Mouse (Mus musculus): ENCODE results near the gene Ptges. TPM values are rescaled to one million over a fixed set of nuclear protein-coding genes. Genes with fewer than 3 reads are reported as not detected.

Ptges gene
- polyA plus RNA-seq, 1 experiment from 2014 or later, result 20.0 TPM

DNA sequence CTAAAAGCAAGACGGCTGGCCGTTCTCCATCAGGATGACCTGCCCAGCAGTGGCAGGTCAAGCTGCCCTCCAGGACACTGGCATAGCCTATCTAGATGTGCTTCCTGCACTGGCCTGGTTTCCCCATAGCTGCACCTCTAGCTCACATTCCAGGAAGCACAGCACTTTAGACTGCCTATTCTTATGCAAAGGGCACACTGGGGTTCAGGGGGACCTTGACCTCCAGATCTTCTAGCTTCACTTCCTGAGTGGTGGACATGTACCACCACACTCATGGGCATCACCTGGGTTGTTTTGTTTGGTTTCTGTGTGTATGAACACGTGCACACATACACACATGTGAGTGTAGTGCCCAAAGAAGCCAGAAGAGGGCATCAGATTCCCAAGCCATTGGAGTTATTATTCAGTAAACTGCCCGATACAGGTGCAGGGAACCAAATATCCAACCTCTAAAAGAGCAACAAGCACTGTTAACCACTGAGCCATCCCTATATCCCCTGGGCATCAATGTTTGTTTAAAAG lies 44.8 kb downstream of the Ptges start:
- no peak overlapping the region for H3K27ac ChIP-seq (ENCODE audit: low read length)
- no peaks in the 10 kb centered on the region for H3K9me3 ChIP-seq (ENCODE audit: low read length)
- no peak overlapping the region for H3K4me3 ChIP-seq (ENCODE audit: low read depth, low read length)
- ATAC-seq (no peak), DNase-seq (ENCODE audit: low spot score) (no peak)
- no peaks in the 10 kb centered on the region for H3K27me3 ChIP-seq (replicated peaks; ENCODE audit: insufficient read depth, low read length)
- no peaks in the 10 kb centered on the region for H3K36me3 ChIP-seq (ENCODE audit: insufficient read depth, low read length)
- TF ChIP-seq CTCF (IDR thresholded peaks at IDR 0.05), result no peak
- no peak for TF ChIP-seq EP300 (IDR thresholded peaks at IDR 0.05)
- no peak overlapping the region for H3K4me2 ChIP-seq (replicated peaks; ENCODE audit: low read depth, low read length)
- WGBS, result 93% methylated on average over 4 of the region's 4 CpGs
- no peak overlapping the region for H3K9ac ChIP-seq (replicated peaks; ENCODE audit: low read depth)
- 0 out of 2 replicates have a peak, but pooled peaks cover 5% of the 10 kb centered on the region for H3K4me1 ChIP-seq (ENCODE audit: insufficient read depth, low read depth, low read length)

GRCm38 (mm10) chr2:30881215-30881614 lies 48.4 kb downstream of the Ptges start:
- DNase-seq (ENCODE audit: low spot score), result no peak
- Histone ChIP-seq H3K4me1 (ENCODE audit: insufficient read depth, low read depth, low read length) (0 out of 2 replicates have a peak, but pooled peaks cover 5% of the 10 kb centered on the region), H3K36me3 (ENCODE audit: insufficient read depth, low read length) (no peaks in the 10 kb centered on the region), H3K9ac (replicated peaks; ENCODE audit: low read depth) (no peak overlapping the region), H3K9me3 (ENCODE audit: low read length) (no peaks in the 10 kb centered on the region), H3K27ac (ENCODE audit: low read length) (no peak overlapping the region), H3K4me3 (ENCODE audit: low read depth, low read length) (no peak overlapping the region), H3K27me3 (replicated peaks; ENCODE audit: insufficient read depth, low read length) (no peaks in the 10 kb centered on the region), H3K4me2 (replicated peaks; ENCODE audit: low read depth, low read length) (no peak overlapping the region)
- no peak for ATAC-seq
- WGBS, result 71% methylated on average over 7 of the region's 7 CpGs
- TF ChIP-seq EP300 (IDR thresholded peaks at IDR 0.05) (no peak), CTCF (IDR thresholded peaks at IDR 0.05) (no peak)

- Histone ChIP-seq H3K4me2 (replicated peaks; ENCODE audit: low read depth, low read length) (no peak overlapping the region), H3K9ac (replicated peaks; ENCODE audit: low read depth) (no peak overlapping the region), H3K27ac (ENCODE audit: low read length) (no peak overlapping the region), H3K4me3 (ENCODE audit: low read depth, low read length) (no peak overlapping the region), H3K36me3 (ENCODE audit: insufficient read depth, low read length) (no peaks in the 10 kb centered on the region), H3K27me3 (replicated peaks; ENCODE audit: insufficient read depth, low read length) (no peaks in the 10 kb centered on the region), H3K9me3 (ENCODE audit: low read length) (no peaks in the 10 kb centered on the region), H3K4me1 (ENCODE audit: insufficient read depth, low read depth, low read length) (no peaks in the 10 kb centered on the region)
- ATAC-seq (no peak), DNase-seq (ENCODE audit: low spot score) (no peak)
- TF ChIP-seq CTCF (IDR thresholded peaks at IDR 0.05) (no peak), EP300 (IDR thresholded peaks at IDR 0.05) (no peak)
- WGBS, result 89% methylated on average over 15 of the region's 15 CpGs
Measured at GRCm38 (mm10) chr2:30879481-30879880, 50.2 kb downstream of the Ptges start.

- H3K4me2 ChIP-seq (replicated peaks; ENCODE audit: low read depth, low read length), result no peak overlapping the region
- WGBS, result 49% methylated on average over 11 of the region's 11 CpGs
- H3K4me1 ChIP-seq (ENCODE audit: insufficient read depth, low read depth, low read length), result no peaks in the 10 kb centered on the region
- no peaks in the 10 kb centered on the region for H3K36me3 ChIP-seq (ENCODE audit: insufficient read depth, low read length)
- H3K9me3 ChIP-seq (ENCODE audit: low read length), result no peaks in the 10 kb centered on the region
- no peak overlapping the region for H3K27ac ChIP-seq (ENCODE audit: low read length)
- no peaks in the 10 kb centered on the region for H3K27me3 ChIP-seq (replicated peaks; ENCODE audit: insufficient read depth, low read length)
- no peak for ATAC-seq
- no peak overlapping the region for H3K4me3 ChIP-seq (ENCODE audit: low read depth, low read length)
- DNase-seq (ENCODE audit: low spot score), result no peak
- H3K9ac ChIP-seq (replicated peaks; ENCODE audit: low read depth), result no peak overlapping the region
- TF ChIP-seq EP300 (IDR thresholded peaks at IDR 0.05) (no peak), CTCF (IDR thresholded peaks at IDR 0.05) (no peak)
Measured at GRCm38 (mm10) chr2:30875621-30876432, 53.8 kb downstream of the Ptges start.

- no peaks in the 10 kb centered on the region for H3K36me3 ChIP-seq (ENCODE audit: insufficient read depth, low read length)
- 66% methylated on average over 7 of the region's 7 CpGs for WGBS
- no peak overlapping the region for H3K27ac ChIP-seq (ENCODE audit: low read length)
- H3K4me2 ChIP-seq (replicated peaks; ENCODE audit: low read depth, low read length), result no peak overlapping the region
- H3K9me3 ChIP-seq (ENCODE audit: low read length), result no peaks in the 10 kb centered on the region
- TF ChIP-seq EP300 (IDR thresholded peaks at IDR 0.05) (no peak), CTCF (IDR thresholded peaks at IDR 0.05) (no peak)
- no peak overlapping the region for H3K4me3 ChIP-seq (ENCODE audit: low read depth, low read length)
- no peaks in the 10 kb centered on the region for H3K27me3 ChIP-seq (replicated peaks; ENCODE audit: insufficient read depth, low read length)
- ATAC-seq (no peak), DNase-seq (ENCODE audit: low spot score) (no peak)
- H3K4me1 ChIP-seq (ENCODE audit: insufficient read depth, low read depth, low read length), result no peaks in the 10 kb centered on the region
- no peak overlapping the region for H3K9ac ChIP-seq (replicated peaks; ENCODE audit: low read depth)
Measured at GRCm38 (mm10) chr2:30875096-30875495, 54.6 kb downstream of the Ptges start.

GRCm38 (mm10) chr2:30874445-30874844 lies 55.2 kb downstream of the Ptges start:
- Histone ChIP-seq H3K27me3 (replicated peaks; ENCODE audit: insufficient read depth, low read length) (no peaks in the 10 kb centered on the region), H3K9ac (replicated peaks; ENCODE audit: low read depth) (no peak overlapping the region), H3K9me3 (ENCODE audit: low read length) (no peaks in the 10 kb centered on the region), H3K4me2 (replicated peaks; ENCODE audit: low read depth, low read length) (no peak overlapping the region), H3K4me3 (ENCODE audit: low read depth, low read length) (no peak overlapping the region), H3K27ac (ENCODE audit: low read length) (no peak overlapping the region), H3K4me1 (ENCODE audit: insufficient read depth, low read depth, low read length) (no peaks in the 10 kb centered on the region), H3K36me3 (ENCODE audit: insufficient read depth, low read length) (no peaks in the 10 kb centered on the region)
- no peak for DNase-seq (ENCODE audit: low spot score)
- no peak for TF ChIP-seq CTCF (IDR thresholded peaks at IDR 0.05)
- TF ChIP-seq EP300 (IDR thresholded peaks at IDR 0.05), result no peak
- 35% methylated on average over 10 of the region's 10 CpGs for WGBS
- no peak for ATAC-seq

Measured in lung, postnatal 0 days (tissue).